Mouse (Mus musculus) right cerebral cortex, postnatal 4 days (tissue): ENCODE measurements around the gene Ccne1.

Experiments
- DNase-seq: peaks from one replicate; pipeline ENCODE4 v3.0.0-alpha.2; 2022

Gene Ccne1

DNA sequence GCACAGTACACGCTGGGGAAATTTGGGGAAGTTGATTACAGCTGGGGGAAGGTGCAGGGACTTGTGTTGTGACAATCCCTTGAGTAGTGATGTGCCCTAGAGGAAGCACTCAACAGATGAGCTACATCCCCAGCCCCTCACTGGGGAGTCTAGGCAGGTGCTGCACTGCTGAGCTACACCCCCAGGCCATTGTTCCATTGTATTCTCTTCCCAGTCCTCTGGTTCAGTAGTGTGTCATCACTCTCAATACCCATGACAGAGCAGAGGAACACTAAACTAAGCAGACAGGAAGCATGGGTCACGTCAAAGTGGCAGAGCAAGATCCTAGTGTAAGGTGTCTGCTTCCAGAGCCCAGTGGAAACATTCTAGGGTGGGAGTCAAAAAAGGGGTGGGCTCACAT is 14.2 kb downstream of the Ccne1 start:
- no peak for DNase-seq

- no peak for DNase-seq
Measured at GRCm38 (mm10) chr7:38089930-38090675, 17.2 kb downstream of the Ccne1 start.

DNA sequence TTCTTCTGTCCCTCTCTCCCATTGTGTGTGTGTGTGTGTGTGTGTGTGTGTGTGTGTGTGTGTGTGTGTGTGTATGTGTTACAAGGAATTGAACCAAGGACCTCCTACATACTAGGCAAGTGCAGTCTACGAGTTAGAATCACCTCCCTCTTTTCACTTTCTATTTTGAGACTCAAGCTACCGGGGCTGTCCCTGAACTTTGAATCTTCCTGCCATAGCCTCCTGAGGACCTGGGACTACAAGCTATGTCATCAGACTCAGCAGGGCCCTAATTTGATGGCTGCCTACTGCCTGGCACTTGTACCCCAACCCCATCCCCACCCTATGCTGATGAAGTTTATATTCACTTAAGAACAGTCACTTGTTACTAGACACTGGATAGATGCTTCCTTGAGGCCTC is 18.9 kb downstream of the Ccne1 start:
- DNase-seq = no peak

GRCm38 (mm10) chr7:38087856-38088255 is 19.5 kb downstream of the Ccne1 start:
- no peak for DNase-seq

DNA sequence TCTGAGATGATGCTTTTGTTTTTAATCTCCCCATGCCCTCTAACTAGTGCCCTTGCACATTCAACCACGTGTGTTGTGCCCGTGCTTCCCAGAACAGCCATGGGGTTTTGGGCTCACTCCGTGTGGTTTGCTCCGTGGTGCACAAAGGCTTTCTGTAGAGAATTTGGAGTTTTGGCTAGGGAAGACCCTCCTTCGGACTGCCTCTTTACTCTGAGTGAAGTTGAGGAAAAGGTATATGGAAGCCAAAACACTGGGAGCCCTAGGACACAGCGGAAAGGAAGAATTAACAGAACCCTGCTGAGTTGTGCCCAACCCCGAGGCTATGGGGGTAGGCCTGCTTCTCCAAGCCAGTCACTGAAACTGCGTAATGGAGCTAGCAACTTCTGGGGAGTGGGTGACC is 20.9 kb downstream of the Ccne1 start:
- no peak for DNase-seq

DNA sequence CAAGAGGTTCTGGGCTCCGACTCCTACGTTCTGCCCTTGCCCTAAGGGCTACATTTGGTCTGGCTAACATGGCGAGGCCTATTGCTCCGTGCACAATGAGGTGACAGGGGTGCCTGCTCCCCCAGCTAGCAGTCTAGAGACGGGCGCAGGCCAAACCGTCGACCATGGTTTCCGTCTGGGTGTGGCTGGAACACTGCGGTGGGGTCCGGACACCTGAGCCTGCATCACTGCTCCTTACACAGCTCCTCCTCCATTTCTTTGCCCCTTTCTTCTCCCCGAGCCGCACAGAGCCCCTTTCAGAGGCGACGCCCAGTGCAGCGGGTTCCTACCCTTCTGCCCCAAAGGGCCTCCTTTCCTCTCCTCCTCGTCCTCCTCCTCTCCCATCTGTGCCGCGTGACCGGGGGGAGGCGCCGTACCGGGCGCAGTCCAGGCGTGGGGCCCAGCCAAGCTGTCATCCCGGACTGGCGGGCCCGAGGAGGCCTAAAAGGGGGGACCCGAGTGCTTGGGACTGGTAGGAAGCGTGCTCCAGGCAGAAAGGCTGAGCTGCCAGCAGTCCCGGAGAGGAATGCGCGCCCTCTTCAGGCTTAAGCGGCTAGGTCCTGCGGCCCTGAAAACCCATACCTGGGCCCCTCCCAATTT is 21.6 kb downstream of the Ccne1 start:
- peak; percentile 40 for DNase-seq

DNA sequence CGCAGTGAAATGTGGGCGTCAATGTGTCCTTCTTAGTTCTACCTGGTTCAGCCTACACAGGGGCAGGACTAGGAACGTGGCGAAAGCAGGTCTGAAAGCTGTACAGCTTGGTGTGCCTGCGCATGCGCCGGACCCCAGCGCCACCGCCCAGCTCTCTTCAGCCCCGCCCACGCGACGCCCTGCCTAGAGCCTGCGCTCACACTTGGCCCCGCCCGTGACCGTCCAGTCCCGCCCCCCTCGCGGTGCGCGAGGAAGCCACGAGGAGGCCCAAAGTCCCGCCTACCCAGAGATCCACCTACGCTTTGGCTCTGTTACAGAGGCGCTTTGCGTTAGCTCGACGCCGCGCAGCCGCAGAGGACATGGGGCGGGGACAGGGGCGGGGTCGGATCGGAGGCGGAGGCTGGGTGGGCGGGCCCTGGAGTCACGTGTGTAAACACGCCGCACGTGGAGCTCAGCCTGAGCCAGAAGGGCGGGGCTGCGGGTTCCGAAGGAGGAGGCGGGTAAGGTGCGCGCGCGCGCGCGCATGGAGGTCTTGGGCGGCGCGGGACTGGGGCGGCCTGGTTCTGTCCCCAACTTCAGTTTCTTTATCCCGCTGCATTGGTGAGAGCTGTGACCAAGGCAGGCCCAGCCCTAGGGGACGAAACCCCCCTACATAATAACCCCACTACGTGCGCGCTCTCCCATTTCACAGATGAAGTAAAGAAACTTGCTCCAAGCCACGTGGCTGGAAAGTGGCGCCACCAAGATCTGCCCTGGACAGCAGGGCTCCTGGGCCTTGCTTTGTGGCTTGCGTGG is 22.4 kb downstream of the Ccne1 start:
- peak; percentile 98 for DNase-seq

DNA sequence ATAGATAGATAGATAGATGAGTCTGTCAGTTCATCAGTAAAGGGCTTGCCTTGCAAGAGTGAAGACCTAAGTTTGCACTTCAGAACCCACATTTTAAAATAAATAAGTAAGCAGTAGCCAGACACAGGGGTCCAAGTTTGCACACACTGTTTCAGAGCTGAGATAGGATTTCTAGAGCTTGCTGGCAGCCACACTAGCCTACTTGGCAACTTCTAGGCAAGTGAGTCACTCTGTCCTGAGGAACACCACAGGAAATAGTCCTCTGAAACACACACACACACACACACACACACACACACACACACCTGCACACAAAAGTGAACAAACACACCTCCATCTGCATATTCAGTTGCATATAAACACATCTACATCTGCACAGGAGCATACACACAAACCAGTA is 24.4 kb downstream of the Ccne1 start:
- no peak for DNase-seq

DNA sequence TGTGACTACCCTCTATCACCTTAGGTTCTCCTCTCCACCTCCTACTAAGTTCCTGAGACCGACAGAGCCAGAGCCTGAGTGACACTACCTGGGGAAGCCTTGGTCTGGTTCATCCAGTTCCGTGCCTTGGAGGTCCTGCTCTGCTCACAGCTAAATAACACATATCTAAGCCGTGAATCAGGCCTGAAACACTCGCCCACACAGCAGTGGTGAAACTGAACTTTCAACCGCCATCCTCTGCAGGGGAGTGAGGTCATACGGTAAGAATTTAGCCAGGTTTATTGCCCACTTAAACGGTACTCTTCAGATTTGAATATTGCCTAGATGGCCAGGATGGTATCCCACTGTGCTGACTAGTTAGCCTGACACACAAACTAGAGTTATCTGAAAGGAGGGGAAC is 30.1 kb downstream of the Ccne1 start:
- no peak for DNase-seq

DNA sequence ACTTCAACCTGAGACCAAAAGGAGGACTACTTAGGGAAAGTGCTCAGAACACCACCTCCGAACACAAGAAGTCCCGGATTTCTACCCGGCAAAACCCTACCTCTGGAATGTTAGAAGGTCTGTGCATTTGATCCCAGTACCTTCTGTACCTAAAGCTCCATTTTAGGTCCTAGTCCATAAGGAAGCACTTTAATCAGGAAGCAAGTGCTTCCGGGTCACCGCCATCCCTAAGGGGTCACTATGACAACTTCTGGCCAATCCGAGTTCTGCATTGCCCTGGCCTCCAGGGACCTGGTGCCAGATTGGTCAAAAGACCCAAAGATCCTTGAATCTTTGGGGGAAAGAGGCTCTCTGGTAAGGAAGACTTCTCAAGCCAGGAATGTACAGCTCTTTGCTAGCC is 31.8 kb downstream of the Ccne1 start:
- DNase-seq = no peak

GRCm38 (mm10) chr7:38074920-38075319 is 32.4 kb downstream of the Ccne1 start:
- no peak for DNase-seq

- DNase-seq = no peak
Measured at GRCm38 (mm10) chr7:38074514-38074913, 32.8 kb downstream of the Ccne1 start.

DNA sequence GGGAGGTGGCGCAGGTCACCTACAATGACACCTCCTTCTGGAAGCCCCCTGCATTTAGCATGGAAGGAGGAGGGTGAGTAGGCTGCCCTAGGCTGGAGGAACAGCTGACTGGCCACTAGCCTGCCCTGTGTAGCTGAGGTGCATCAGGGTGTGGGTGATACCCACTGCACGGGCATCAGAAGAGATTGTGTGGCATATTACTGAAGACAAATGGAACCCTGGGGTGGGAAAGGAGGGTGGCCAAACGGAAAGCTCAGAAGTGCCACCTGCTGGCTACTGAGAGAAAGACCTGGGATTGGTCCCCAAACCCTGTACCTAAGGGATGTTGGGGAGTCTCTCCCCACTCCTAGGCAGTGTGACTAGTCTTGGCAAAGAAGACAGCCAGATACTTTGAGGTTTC is 33.6 kb downstream of the Ccne1 start:
- peak; percentile 62 for DNase-seq

GRCm38 (mm10) chr7:38071065-38071464 is 36.3 kb downstream of the Ccne1 start:
- DNase-seq = no peak

- no peak for DNase-seq
Measured at GRCm38 (mm10) chr7:38070663-38071062, 36.7 kb downstream of the Ccne1 start.

DNA sequence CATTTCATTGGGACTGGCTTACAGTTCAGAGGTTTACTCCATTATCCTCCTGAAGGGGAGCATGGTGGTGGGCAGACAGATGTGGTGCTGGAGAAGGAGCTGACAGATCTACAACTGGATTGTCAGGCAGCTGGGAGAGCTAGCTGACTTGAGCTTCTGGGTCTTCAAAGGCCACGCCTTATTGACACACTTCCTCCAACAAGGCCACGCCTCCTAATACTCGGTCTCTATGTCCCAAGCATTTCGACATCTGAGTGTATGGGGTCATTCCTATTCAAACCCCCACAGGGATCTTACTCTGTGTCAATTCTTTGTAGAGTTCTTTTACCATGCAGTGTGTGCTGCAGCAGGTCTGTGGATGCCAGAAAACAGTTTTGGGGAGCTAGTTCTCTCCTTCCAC is 42.9 kb downstream of the Ccne1 start:
- DNase-seq = no peak

- DNase-seq = peak; percentile 89
Measured at GRCm38 (mm10) chr7:38061060-38061970, 46.0 kb downstream of the Ccne1 start.

DNA sequence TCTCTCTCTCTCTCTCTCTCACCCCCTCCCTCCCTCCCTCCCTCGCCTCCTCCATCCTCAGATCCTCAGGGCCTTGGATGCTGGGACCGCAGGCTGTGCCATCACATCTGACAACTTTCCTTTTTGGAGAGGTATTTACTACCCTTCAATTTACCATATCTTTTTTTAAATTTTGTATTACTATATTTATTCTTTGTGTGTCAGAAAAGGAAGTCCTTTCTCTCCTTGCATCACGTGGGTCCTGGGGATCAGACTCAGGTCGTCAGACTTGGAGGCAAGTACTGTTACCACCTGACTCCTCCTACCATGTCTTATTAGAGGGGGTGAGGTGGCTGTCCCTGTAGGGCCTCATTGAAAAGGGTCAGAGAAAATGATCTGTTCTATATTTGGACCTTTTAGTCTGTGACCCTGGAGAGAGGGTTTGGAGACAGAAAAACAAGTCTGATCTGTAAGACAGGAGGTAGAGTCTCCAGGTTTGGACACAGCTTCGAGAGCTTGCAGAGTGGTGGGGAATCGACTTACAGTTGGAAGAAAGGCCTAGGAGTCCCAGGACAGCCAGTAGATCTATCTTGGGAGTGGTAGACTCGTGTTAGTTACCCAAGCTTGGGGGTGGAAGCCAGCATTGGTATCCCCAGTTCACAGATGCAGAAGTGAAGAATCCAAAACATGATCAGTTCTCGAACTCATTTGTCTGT is 47.6 kb downstream of the Ccne1 start:
- no peak for DNase-seq

- no peak for DNase-seq
Measured at GRCm38 (mm10) chr7:38059096-38059495, 48.2 kb downstream of the Ccne1 start.

- DNase-seq = no peak
Measured at GRCm38 (mm10) chr7:38055996-38056395, 51.3 kb downstream of the Ccne1 start.

- no peak for DNase-seq
Measured at GRCm38 (mm10) chr7:38054246-38054645, 53.1 kb downstream of the Ccne1 start.
